Mouse (Mus musculus): Measurements from ENCODE around the gene Il18bp. TPM values are rescaled to one million over a fixed set of nuclear protein-coding genes. Genes with fewer than 3 reads are reported as not detected.
A peak's percentile ranks its signal among the peaks of the same experiment; 100 is the strongest.

The Il18bp gene
- total RNA-seq, 4 experiments from 2014 or later, result 6.6 to 8.1 (median 7.8) TPM

DNA sequence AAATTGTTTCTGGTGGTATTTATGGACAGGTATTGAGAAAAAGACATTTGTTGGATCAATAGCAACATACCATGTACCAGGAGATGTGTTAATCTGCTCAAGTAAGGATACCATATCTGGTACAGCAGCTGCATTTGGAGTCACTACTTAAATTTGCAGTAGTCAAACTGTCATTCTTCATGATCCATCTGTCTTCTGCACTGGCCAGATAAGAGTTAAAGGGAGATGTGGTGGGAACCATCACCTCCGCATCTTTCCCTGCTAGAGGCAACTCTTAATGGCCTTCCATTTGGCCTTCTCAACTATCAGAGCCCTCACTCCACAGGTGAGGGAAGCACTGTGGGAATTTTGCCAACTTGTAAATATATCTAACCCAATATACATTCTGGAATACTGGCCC lies 12.0 kb downstream of the Il18bp start:
- DNase-seq (ENCODE audit: low spot score in 2 of 2), result no peak

DNA sequence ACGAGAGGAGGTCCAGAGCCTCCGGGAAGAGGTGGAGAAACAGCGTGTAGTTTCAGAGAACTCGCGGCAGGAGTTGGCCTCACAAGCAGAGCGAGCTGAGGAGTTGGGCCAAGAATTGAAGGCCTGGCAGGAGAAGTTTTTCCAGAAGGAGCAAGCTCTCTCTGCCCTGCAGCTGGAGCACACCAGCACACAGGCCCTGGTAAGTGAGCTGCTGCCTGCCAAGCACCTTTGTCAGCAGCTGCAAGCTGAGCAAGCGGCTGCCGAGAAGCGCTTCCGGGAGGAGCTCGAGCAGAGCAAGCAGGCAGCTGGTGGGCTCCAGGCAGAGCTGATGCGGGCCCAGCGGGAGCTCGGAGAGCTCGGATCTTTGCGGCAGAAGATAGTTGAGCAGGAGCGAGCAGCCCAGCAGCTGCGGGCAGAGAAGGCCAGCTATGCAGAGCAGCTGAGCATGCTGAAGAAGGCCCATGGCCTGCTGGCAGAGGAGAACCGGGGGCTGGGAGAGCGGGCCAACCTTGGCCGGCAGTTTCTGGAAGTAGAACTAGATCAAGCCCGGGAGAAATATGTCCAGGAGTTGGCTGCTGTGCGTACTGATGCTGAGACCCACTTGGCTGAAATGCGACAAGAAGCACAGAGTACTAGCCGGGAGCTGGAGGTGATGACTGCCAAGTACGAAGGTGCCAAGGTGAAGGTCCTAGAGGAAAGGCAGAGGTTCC lies 17.4 kb downstream of the Il18bp start:
- DNase-seq (ENCODE audit: low spot score in 2 of 2), result no peak

DNA sequence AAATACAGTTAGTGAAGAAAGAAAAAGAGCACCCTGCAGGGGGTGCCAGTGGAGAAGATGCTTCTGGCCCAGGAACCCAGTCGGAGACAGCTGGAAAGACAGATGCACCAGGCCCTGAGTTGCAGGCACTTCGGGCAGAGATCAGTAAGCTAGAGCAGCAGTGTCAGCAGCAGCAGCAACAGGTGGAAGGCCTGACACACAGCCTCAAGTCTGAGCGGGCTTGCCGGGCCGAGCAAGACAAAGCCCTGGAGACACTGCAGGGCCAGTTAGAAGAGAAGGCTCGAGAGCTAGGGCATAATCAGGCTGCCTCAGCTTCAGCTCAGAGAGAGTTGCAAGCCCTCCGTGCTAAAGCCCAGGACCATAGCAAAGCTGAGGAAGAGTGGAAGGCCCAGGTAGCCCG lies 18.2 kb downstream of the Il18bp start:
- DNase-seq (ENCODE audit: low spot score in 2 of 2), result no peak

DNA sequence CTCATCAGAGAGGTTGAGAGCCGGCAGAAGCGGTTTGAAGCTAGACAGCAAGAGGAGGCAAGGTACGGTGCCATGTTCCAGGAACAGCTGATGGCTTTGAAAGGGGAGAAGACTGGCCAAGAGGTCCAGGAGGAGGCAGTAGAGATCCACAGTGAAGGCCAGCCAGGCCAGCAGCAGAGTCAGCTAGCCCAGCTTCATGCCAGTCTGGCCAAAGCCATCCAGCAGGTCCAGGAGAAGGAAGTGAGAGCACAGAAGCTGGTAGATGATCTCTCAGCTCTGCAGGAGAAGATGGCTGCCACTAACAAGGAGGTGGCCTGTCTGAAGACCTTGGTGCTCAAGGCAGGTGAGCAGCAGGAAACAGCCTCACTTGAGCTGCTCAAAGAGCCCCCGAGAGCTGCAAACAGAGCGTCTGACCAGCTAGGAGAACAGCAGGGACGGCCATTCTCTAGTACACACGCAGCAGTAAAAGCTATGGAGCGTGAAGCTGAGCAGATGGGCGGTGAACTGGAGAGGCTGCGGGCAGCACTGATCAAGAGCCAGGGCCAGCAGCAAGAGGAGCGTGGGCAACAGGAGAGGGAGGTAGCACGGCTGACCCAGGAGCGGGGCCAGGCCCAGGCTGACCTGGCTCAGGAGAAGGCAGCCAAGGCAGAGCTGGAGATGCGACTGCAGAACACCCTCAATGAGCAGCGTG lies 18.9 kb downstream of the Il18bp start:
- no peak for DNase-seq (ENCODE audit: low spot score in 2 of 2)

DNA sequence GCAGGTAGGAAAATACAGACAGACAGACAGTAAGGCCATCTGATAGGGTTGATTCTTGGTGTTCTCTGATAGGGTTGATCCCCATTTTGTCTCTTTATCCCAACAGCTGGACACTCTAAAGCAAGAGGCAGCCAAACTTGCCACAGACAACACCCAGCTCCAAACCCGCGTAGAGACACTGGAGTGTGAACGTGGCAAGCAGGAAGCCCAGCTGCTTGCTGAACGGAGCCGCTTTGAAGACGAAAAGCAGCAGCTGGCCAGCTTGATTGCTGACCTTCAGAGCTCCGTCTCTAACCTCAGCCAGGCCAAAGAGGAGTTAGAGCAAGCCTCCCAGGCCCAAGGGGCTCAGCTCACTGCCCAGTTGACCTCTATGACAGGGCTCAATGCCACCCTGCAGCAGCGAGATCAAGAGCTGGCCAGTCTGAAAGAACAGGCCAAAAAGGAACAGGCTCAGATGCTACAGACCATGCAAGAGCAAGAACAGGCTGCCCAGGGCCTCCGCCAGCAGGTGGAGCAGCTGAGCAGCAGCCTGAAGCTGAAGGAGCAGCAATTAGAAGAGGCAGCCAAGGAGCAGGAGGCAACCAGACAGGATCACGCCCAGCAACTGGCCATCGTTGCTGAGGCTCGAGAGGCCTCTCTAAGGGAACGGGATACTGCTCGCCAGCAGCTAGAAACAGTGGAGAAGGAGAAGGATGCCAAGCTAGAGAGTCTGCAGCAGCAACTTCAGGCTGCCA lies 20.1 kb downstream of the Il18bp start:
- peak; percentile 74 to 82 for DNase-seq (ENCODE audit: low spot score in 2 of 2)

DNA sequence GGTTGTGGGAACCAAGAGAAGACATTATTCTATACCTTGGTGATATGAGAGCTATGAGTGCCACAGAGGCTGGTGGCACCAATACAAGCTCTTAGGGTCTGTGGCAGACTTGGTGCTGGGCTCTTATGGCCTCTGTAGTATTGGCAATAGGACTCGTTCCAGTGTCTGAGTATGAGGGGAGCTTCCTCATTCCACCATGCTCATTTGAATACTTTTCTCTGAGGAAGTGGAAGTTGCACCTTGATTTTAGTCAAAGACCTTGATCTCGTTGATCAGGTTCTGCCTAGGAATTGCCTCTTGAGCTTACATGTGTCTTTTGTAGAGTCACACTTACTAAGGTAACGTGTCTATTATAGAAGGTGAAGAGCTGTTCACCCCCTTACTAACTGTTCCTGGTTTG lies 24.2 kb downstream of the Il18bp start:
- DNase-seq (ENCODE audit: low spot score in 2 of 2), result no peak

DNA sequence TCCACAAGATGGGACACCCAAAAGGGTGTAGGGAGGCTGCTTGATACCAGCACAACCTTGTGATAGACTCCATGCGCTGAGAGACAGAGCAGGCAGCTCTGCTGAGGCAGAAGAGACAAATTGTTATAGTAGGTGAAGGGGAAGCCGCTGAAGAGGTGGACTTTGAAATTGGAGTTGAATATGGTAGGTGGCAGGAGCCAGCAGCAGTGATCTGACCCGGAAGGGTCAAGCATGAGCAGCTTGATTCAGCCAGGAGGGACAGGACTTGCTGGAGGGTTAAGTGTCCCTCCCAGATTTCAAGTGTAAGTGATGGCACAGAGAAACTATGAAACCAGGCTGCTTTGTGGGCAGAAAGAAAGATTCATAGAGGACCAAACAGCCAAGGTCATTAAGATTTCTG lies 33.4 kb downstream of the Il18bp start:
- DNase-seq (ENCODE audit: low spot score in 2 of 2), result no peak

DNA sequence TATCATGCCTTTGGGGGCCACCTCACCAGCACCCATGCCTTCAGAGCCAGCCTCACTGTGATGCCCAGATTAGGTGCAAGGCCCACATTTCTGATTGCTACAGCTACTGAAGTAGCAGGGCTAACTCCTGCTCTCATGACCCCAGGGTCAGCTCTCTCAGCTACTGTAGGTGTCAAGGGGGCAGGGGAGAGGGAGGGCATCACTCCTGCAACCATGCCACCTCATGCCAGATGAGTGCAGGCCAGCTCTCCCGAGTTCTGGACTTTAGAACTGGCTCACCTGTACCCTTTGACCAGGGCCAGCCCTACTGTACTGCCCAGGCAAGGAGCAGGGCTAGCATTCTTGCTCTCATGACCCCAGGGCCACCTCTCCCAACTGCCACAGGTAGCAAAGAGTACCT lies 35.8 kb downstream of the Il18bp start:
- no peak for DNase-seq (ENCODE audit: low spot score in 2 of 2)

DNA sequence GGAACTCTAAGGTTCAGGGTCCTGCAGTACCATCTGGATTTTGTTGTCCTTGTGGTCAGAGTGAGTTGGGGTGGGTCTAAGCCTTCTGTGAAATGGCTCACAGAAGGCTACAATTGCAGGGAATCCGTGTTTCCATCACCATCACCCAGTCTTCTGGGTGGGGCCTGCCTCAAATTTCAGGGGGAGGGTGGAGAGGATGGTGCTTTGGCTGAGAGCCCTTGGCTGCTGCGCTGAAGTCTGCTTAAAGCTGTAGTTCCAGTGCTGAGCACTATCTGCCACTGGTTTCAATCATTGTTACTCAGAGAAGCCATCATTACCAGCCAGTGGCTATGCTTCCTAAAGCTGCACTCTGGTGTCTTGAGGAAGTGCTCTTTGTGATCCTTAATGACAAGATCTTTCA lies 44.0 kb downstream of the Il18bp start:
- DNase-seq (ENCODE audit: low spot score in 2 of 2), result no peak

DNA sequence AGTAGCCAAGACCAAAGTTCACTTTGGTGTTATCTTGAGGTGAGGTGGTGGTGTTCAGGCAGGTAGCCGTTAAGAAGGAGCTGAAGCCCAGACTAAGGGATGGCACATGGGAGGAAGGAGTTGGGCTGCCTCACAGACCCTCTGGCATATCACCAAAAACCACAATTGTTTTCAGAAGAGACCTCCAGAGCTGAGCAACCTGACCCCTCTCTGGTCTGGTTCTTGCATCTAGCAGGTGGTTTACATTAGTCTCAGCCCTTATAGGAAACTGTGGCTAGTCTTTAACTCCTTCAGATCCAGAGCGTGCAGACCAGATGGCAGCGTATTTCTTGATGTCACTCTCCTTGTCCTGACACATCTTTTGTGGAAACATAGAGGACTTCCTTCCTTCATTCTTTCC lies 44.8 kb downstream of the Il18bp start:
- no peak for DNase-seq (ENCODE audit: low spot score in 2 of 2)

DNA sequence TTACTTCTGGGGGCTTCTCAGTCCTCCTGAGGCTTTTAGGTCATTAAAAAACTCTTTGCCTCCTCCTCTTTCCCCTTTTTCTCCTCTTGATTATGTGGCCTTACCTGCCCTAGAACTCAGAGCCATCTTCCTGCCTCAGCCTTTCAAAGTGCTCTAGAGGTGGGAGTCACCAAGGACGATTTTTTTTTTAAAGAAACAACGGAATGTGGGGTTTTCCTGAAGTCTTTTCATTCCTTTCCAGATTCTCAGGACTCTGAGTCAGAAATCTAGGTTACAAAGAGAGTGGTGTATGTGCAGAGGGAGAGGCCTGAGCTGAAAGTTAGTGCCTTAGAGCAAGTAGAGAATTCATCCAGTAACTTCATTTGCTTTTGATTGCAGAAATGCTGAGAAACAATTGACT lies 46.8 kb downstream of the Il18bp start:
- DNase-seq (ENCODE audit: low spot score in 2 of 2), result no peak

DNA sequence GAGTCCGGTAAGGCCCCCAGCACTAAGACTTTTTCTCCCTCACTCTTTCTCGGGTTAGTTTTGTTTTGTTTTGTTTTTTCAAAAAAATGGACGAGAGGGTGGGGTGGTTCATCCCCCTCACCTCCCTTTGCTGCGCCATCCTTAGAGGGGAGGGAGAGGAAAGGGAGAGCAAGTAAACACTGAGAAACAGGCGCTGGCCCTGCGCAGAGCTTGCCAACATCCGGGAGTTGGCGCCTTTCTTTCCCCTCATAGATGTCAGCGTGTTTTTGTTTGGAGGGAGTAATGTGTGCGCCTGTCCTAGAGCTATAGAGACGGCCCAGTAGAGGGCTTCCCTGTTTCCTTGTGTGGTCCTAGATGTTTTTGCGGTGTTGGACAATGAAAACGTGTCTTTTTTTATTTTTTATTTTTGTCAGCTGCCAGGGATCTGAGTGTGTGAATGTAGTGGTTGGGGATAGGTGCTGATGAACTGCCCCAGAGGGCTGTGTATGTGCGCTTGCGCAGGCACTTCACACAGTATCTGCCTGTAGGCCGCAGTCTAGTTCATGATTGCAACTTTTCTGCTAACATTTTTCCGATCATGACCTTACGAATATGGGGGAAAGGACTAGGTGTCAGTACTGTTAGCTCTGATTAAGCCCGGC lies 47.5 kb downstream of the Il18bp start:
- DNase-seq (ENCODE audit: low spot score in 2 of 2), result peak; percentile 60 to 72

DNA sequence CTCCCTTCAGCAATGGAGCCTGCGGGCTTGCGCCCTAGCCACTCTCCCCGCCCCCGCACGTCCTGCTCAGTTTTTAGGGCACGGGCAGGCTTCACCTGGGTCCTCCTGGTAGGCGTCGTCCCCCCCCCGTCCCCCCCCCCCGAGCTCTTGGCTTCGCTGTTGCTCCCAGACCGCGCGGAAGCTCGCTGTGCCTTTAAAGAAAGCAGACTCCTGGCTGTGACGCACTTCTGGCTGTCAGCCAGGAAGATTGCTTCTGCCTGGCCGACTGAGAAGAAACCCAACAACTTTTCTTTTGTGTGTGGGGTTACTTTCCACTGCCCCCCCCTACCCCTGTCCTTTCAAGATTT lies 48.1 kb downstream of the Il18bp start:
- DNase-seq (ENCODE audit: low spot score in 2 of 2), result peak; percentile 62 to 88

DNA sequence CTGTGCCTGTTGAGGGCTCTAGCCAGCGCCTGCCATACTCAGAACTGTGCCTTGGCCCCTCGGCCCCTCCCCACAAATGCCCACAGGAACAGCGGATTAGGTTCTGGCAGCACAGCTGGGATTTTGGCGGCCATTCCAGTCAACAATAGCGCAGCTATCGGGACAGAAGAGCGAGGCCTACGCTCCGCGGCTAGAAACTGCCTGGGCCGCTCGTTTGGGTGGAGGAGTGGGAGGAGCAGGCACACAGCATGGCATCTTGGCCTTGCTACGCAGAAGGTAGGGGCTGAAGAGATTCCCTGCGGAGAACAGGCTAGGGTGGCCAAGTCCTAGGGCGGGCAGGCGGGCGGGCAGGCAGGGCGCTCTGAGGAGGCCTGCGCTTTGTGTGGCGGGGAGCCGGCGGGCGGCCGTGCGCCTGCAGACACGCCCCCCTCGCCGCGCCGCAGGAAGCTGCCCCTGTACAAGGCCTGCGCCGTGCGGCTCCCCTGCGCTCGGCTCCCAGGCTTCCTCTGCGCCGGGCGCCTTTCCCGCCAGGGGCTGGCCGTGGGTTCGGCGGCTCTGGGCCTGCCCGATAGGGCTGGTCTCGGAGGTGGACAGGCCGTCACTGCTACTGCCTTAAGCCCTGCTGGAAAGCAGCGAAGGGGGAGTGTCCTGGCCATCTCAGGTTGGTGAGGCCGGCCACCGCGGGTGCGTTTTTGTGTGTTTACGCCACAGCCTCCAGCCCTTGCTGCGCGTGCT lies 48.6 kb downstream of the Il18bp start:
- peak; percentile 69 to 81 for DNase-seq (ENCODE audit: low spot score in 2 of 2)

DNA sequence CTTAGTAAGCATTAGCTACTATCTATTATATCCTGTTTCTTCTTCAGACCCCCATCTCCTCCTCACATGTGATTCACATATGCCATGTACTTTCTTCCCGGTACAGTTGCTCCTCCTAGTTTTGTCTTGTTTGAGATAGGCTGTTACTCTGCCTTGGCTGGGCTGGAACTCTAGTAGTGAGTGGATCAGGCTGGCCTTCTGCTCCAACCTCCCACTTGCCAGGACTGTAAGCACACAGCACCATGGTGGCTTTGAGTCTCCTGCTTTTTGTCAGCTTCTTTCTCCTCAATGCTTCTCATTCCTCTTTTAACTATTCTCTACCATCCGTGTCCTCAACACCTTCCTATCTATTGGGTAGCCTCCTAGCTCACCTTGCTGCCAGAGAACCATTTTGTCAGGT lies 49.7 kb downstream of the Il18bp start:
- no peak for DNase-seq (ENCODE audit: low spot score in 2 of 2)

DNA sequence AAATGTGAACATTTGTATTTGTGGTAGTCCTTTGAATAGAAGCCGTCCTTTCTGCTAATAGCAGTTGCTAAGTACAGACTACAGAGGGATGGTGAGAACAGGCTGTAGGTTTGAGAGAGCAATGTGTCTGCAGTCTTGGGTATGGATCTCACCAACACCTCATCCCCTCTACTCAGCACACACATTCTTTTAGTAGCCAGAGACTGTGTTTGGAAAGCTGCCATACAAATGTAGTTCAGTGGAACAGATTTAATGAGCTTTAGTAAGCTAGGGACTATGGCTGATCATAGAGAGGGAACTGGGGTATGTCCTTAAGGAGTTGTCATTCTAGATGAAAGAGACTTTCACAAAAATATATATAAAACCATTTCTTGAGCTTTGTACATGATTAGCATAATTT lies 51.2 kb downstream of the Il18bp start:
- DNase-seq (ENCODE audit: low spot score in 2 of 2), result no peak

DNA sequence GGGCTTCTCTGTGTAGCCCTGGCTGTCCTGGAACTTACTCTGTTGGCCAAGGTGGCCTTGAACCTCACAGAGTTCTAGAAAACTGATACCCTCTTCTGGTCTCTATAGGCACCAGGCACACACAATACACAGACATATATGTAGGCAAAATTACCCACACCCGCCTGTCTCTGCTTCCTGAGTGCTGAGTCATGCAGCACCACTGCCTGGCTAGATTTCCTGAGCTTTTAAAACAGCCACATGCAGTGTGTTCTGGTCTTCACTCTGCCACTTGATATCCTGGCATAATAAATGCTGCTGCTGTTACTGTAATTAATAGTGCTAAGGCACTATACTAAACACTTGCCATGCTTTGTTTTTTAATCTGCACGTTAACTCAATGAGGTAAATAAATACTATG lies 52.9 kb downstream of the Il18bp start:
- DNase-seq (ENCODE audit: low spot score in 2 of 2), result no peak
